Mouse (Mus musculus) heart, postnatal 0 days (tissue): ENCODE results near the gene Col13a1. TPM values are rescaled to one million over a fixed set of nuclear protein-coding genes. Genes with fewer than 3 reads are reported as not detected.

Experiments
- ATAC-seq: fragments of 200-750 bp; cut with Nextera tagmentation; 2 replicates; pipeline ENCODE4 v1.8.0; 2017; ENCODE audit warnings: low read depth, moderate number of reproducible peaks, moderate library complexity; ENCODE audit not compliant: insufficient read depth
- DNase-seq: peaks from one replicate; pipeline ENCODE4 v3.0.0-alpha.2; 2016; ENCODE audit warnings: low spot score
- H3K27ac ChIP-seq: fragments of 300-500 bp; sonication (generic); 2 replicates; pipeline ENCODE4 v1.5.1; 2014; ENCODE audit warnings: low read depth, mild to moderate bottlenecking
- H3K27me3 ChIP-seq: fragments of 300-500 bp; sonication (generic); 2 replicates; pipeline ENCODE4 v1.6.1; 2014; ENCODE audit warnings: low read length, mixed read lengths; ENCODE audit not compliant: control insufficient read depth, insufficient read depth
- H3K36me3 ChIP-seq: fragments of 300-500 bp; sonication (generic); replicated peaks from 2 replicates; pipeline ENCODE4 v1.6.1; 2014; ENCODE audit warnings: low read length, mixed read lengths; ENCODE audit not compliant: control insufficient read depth, insufficient read depth
- H3K4me1 ChIP-seq: fragments of 300-500 bp; sonication (generic); 2 replicates; pipeline ENCODE4 v1.6.1; 2014; ENCODE audit warnings: antibody characterized with exemption; ENCODE audit not compliant: control insufficient read depth, insufficient read depth
- H3K4me2 ChIP-seq: fragments of 300-500 bp; sonication (generic); 2 replicates; pipeline ENCODE4 v1.6.1; 2014; ENCODE audit warnings: low read depth, mild to moderate bottlenecking, low read length, moderate library complexity
- H3K4me3 ChIP-seq: fragments of 300-500 bp; sonication (generic); 2 replicates; pipeline ENCODE4 v1.5.1; 2014; ENCODE audit warnings: low read depth, low read length
- H3K9ac ChIP-seq: fragments of 300-500 bp; sonication (generic); replicated peaks from 2 replicates; pipeline ENCODE4 v1.6.1; 2014; ENCODE audit warnings: low read depth, low read length, mixed read lengths
- H3K9me3 ChIP-seq: fragments of 300-500 bp; sonication (generic); replicated peaks from 2 replicates; pipeline ENCODE4 v1.6.1; 2016; ENCODE audit warnings: low read length; ENCODE audit not compliant: control insufficient read depth
- CTCF ChIP-seq: IDR thresholded peaks from 2 replicates; pipeline ENCODE4 v1.5.1; 2016; ENCODE audit warnings: antibody characterized with exemption, control low read depth, low read depth
- EP300 ChIP-seq: IDR thresholded peaks from 2 replicates; pipeline ENCODE4 v1.6.1; 2016; ENCODE audit warnings: antibody characterized with exemption, low read depth
- WGBS: fragments of 180-500 bp; shearing (Covaris S2); extraction: QIAGEN DNeasy Blood & Tissue Kit; methylation state at CpG from one replicate; pipeline ENCODE4 v1.1.7; 2014; 5-methylcytosine and 5-hydroxymethylcytosine counted together
- polyA plus RNA-seq: library from polyadenylated mRNA; unstranded; fragments of >200 nt; fragmentation: Nextera tagmentation; extraction: Ambion mirVana; gene quantifications from 2 replicates; pipeline ENCODE4 v1.2.1, GENCODE M21; 2015
- total RNA-seq: library from RNA; depleted of rRNA; stranded (reverse); fragments of >200 nt; gene quantifications from 2 replicates; pipeline ENCODE4 v1.2.3, GENCODE M21; 2014; ENCODE audit warnings: low replicate concordance; rRNA removed

Gene Col13a1
- total and polyA plus RNA-seq, 2 experiments from 2014 or later: 2.3 to 6.5 TPM

DNA sequence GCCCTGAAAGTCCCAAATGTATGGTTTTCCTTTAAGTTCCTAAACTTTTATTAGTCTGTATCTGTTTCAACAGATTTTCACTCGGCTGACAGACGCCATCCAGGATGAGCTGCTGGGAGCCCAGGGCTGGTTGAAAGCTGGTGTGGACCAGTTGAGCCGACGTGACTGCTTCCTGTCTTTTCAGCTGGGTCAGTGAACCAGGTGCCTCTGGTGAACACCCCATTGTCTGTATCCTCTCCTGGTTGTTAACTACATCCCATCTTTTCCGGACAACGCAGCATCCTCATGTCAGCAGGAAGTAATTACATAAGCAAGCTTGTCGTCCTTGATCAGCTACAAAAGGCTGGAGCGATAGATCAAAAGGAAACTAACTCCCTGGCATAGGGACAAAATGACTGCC, 185.9 kb downstream of the Col13a1 start:
- H3K27me3 ChIP-seq: no peaks in the 10 kb centered on the region
- DNase-seq (no peak), ATAC-seq (no peak)
- no peak for TF ChIP-seq CTCF
- H3K9ac ChIP-seq: no peak overlapping the region
- no peak overlapping the region for H3K4me2 ChIP-seq
- no peaks in the 10 kb centered on the region for H3K36me3 ChIP-seq
- H3K9me3 ChIP-seq: no peaks in the 10 kb centered on the region
- 53% methylated on average over 8 of the region's 8 CpGs for WGBS
- no peak overlapping the region for H3K27ac ChIP-seq
- no peak overlapping the region for H3K4me3 ChIP-seq
- no peaks in the 10 kb centered on the region for H3K4me1 ChIP-seq

- Histone ChIP-seq H3K4me3 (no peak overlapping the region), H3K9ac (no peak overlapping the region), H3K4me2 (no peak overlapping the region), H3K9me3 (no peaks in the 10 kb centered on the region), H3K4me1 (no peaks in the 10 kb centered on the region), H3K36me3 (no peaks in the 10 kb centered on the region), H3K27ac (no peak overlapping the region), H3K27me3 (no peaks in the 10 kb centered on the region)
- 97% methylated on average over 5 of the region's 5 CpGs for WGBS
- DNase-seq (no peak), ATAC-seq (no peak)
- no peak for TF ChIP-seq EP300
- TF ChIP-seq CTCF: no peak
Measured at GRCm38 (mm10) chr10:61788499-61788898, 190.4 kb downstream of the Col13a1 start.

Other genes starting within 250 kb of the Col13a1 start
- gene H2afy2, start 195.0 kb downstream of the Col13a1 start, total RNA-seq: 10.7 and 17.0 TPM in 2 replicates
- 21.3 and 22.8 TPM in 2 replicates for gene H2afy2, start 195.0 kb downstream of the Col13a1 start, polyA plus RNA-seq
- gene Neurog3, start 154.0 kb upstream of the Col13a1 start, total RNA-seq: not detected in 2 replicates
- gene Neurog3, start 154.0 kb upstream of the Col13a1 start, polyA plus RNA-seq: not detected in 2 replicates
- gene Fam241b, start 164.8 kb upstream of the Col13a1 start, total RNA-seq: not detected in 2 replicates
- 2.3 and 2.4 TPM in 2 replicates for gene Fam241b, start 164.8 kb upstream of the Col13a1 start, polyA plus RNA-seq